Mouse (Mus musculus): ENCODE measurements around the gene Phc2. TPM values are rescaled to one million over a fixed set of nuclear protein-coding genes. Genes with fewer than 3 reads are reported as not detected.

Phc2 gene
- total RNA-seq, 1 experiment from 2014 or later, result 79.0 TPM

DNA sequence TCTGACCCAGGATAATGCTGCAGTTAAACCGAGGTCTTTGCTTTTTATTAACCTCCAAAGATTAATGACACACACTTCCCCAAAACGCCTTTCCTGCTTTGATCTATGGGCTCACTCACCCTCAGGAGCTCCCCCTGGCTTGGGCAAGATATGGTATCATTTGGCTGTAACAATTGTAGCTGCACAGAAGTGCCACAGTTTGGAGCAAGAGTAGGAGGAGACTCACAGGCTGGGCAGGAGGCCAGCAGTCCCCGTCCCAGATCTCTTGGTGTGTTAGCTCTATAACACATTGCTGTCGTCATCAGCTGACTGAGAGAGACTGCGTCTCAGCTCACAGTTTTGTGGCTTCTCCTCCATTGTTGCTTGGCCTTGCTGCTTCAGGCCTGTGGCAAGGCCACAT, 65.6 kb downstream of the Phc2 start:
- DNase-seq, result peak; percentile 82

- no peak for DNase-seq
Measured at GRCm38 (mm10) chr4:128721061-128721648, 66.7 kb downstream of the Phc2 start.

GRCm38 (mm10) chr4:128721761-128722160, 67.3 kb downstream of the Phc2 start:
- no peak for DNase-seq

- DNase-seq, result no peak
Measured at GRCm38 (mm10) chr4:128722932-128723331, 68.4 kb downstream of the Phc2 start.

- DNase-seq, result no peak
Measured at GRCm38 (mm10) chr4:128723431-128723830, 68.9 kb downstream of the Phc2 start.

DNA sequence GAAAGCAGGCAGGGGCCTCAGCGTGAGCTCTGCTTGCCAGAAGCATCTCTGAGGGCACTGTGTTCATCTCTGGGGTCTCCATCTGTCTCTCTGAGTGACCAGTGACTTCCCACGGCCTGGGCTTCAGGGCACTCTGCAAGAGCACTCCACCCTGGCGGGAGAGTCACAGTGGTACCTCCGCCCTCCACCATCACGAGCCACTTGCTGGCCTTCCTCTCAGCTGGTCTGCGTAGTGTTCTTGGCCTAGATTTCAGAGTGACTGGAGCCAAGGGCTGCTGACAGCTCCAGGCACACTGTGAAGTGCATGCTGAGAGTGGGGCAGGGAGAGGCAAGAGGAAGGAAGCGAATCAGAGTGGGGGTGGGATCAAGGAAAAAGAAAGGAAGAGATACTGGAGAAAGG, 69.6 kb downstream of the Phc2 start:
- DNase-seq, result no peak

GRCm38 (mm10) chr4:128727019-128727720, 72.7 kb downstream of the Phc2 start:
- DNase-seq, result peak; percentile 91

DNA sequence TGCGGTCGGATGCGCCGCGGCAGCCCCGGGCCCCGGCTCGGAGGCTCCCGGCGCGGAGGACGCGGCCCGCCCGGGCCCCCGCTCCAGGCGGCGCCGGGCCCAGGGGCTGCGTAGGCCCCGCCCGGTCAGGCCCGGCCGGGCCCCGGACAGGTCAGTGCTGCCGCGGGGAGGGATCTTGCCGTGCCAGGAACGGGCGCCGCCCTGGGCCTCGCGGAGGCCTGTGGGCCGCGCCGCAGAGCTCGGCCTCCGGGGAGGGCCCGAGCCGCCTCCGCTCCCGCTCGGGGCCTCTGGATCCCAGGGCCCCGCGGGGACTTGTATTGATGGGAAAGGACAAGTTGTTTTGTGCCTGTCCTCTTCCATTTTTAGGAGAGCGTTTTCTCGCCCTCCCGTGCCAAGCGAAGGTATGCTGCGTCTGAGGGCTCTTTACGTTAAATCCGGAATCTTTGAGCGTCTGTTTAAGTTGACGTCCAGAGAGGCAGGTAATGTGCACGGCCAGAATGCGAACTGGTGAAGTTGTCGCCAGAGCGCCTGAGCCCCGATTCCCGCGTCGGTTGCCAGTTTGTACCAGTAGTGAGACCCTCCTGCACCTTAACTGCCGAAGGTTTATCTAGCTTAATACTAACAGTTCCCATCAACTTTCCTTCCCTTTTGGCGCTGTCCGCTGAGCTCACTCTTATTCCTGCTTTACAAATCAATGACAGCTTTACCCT, 73.4 kb downstream of the Phc2 start:
- DNase-seq, result peak; percentile 84

DNA sequence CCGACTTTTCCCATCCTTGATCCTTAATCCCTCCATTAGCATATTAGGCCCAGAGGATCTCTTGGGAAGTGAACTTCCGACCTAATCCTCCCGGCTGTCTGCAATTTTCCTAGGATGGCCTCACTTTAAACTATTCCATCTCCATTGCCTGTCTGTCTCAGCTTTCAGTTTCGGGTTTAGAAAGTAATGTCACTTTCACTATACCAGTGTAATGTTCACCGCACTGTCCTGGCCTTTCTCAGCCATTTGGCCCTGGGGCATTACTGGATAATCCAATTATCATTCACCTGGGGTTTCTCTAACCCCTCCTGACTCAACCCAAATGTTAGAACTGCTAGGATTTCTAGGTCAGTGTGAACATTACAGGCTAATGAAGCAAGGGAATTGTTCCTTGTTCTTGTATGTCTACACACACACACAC, 73.9 kb downstream of the Phc2 start:
- no peak for DNase-seq

DNA sequence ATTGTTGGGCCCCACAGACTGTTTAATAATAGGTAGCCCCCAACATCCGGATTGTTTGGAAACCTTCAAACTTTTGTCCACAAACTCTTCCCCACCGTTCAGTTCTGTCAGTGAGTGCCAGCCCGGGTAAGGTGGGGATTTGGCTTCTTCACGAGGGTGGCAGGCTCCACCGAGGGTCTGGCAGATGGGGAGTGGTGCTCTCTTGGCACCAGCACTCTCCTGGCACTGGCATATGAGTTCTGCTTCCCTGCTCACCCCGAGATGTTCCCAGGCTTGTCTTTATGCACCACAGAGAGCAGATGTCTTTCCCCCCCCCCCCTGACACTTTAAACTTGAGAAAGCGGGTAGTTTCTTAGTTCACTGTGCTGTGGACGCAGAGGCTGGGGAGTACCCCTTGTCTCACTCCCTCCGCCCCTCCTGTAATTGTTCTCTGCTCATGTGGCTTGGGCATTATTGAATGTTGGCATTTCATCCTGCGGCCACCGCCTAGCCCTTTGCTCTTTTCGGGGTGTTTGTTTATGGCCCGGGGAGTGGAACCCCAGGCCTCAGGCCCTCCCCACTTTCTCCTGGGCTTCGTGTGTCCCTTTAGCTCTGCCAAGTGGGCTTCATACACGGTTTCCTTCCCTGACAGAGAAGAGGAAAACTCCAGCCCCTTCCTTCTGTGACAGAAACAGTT, 74.7 kb downstream of the Phc2 start:
- no peak for DNase-seq

GRCm38 (mm10) chr4:128729709-128730037, 75.2 kb downstream of the Phc2 start:
- DNase-seq, result peak; percentile 61

DNA sequence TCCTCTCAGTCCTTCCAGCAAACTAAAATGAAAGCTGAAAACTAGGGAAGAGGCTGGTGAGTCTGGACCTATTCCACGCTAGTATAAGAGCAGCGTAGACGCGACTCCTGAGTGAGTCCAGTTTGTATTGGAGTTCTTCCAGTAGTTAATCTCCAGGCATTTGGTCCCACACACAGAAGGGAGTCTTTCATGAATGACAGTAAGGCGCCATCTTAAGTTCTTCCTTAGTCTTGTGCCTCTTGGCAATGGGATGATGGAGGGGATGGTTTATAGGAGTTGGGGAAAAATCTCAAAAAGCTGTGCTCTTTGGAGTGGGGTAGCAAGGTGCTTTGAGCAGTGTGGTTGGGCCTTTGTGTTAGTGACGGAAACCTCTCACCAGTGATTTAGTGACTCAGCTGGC, 75.8 kb downstream of the Phc2 start:
- DNase-seq, result no peak

DNA sequence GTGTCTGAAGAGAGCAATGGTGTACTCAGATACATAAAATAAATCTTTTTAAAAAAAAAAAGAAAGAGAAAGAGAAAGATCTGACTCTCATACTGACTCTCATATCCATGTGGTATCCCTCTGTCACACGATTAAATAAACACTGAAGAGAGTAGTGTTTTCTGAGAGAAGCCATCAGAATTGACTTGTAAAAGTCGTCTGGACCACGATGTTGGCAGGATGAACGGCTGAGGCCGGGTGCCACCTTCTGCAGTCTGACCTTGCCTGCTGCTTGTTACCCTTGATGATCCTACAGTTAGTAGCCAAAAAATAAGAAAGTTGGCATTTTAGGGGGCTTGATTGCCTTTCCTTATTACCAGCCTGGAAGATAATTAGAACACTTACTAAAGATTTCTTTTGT, 78.3 kb downstream of the Phc2 start:
- DNase-seq, result no peak

GRCm38 (mm10) chr4:128733496-128733895, 79.0 kb downstream of the Phc2 start:
- peak; percentile 63 for DNase-seq

DNA sequence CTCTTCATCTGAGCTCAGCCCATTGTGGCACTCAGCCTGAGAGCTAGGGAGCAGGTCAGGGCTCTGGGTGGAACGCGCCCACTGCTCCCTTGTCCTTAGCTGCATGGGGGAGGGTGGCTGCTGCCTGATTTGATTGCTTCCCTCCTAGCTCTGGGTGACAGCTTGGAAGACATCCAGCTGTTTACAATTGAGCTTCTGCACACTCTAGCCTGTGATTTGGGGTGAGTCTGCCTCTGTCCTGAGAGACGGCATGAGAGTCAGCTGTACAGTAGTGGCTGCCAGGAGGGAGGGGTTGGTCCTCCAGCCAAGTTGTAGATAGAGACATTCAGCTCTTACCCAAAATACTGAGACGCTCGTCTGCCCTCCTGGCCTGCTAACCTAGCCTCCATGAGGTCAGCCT, 79.7 kb downstream of the Phc2 start:
- peak; percentile 80 for DNase-seq

GRCm38 (mm10) chr4:128734721-128735671, 80.5 kb downstream of the Phc2 start:
- peak; percentile 43 for DNase-seq

- no peak for DNase-seq
Measured at GRCm38 (mm10) chr4:128737137-128737589, 82.7 kb downstream of the Phc2 start.

GRCm38 (mm10) chr4:128737825-128738610, 83.5 kb downstream of the Phc2 start:
- no peak for DNase-seq

DNA sequence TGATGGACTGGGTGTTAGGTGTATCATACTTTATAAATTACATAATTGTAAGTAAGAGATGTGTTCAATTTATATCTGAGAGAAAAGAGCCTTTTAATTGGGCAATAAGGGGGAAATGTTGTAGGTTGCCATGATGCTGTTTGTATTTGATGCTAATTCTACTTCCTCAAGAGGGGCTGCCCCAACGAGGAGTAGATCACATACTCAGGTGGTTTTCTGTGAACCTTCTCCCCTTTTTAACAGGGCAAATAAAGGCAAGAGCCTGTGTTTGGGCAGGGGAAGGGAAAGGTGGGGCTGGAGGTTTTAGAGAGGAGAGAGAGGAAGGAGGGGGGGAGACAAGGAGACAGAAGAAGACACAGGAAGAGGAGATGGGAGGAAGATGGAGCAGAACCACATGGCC, 86.4 kb downstream of the Phc2 start:
- DNase-seq, result no peak

DNA sequence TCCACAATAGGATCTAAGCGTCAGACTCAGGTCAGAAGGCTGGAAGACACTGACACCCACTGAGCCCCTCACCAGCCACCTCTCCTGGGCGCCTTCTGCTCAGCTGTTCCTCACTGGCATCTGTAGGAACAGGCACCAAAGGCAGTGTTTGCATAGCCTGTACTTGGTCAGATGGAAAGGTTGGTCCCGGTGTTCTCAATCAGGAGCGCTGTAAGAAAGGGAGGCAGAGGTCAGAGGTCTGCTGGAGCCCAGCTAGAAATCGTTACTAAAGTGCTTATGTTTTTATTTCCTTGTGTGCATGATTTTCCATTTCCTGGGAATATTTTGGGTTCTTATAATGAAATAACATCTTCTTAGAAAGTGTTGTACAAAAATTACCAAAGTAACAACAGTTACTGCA, 87.4 kb downstream of the Phc2 start:
- no peak for DNase-seq

GRCm38 (mm10) chr4:128742379-128742970, 88.0 kb downstream of the Phc2 start:
- peak; percentile 42 for DNase-seq

All from adrenal gland, postnatal 14 days (tissue).